Mouse (Mus musculus) ES-Bruce4 (cell line): ENCODE data around the gene Trub1. TPM values are rescaled to one million over a fixed set of nuclear protein-coding genes. Genes with fewer than 3 reads are reported as not detected.

ENCODE experiments used
- H3K27ac ChIP-seq: 2 replicates; pipeline ENCODE4 v1.5.1; 2012; ENCODE audit warnings: low read length, inconsistent platforms; ENCODE audit not compliant: insufficient read depth
- H3K27me3 ChIP-seq: 2 replicates; pipeline ENCODE4 v1.6.1; 2012; ENCODE audit warnings: mild to moderate bottlenecking, low read length, inconsistent platforms; ENCODE audit not compliant: control insufficient read depth, poor library complexity, insufficient read depth, severe bottlenecking
- H3K36me3 ChIP-seq: 2 replicates; pipeline ENCODE4 v1.6.1; 2012; ENCODE audit warnings: inconsistent platforms, mild to moderate bottlenecking, low read length, moderate library complexity; ENCODE audit not compliant: control insufficient read depth, poor library complexity, insufficient read depth, severe bottlenecking
- H3K4me1 ChIP-seq: one replicate; pipeline ENCODE4 v1.8.1; 2011; ENCODE audit warnings: low read length; ENCODE audit not compliant: control insufficient read depth, insufficient read depth
- H3K4me3 ChIP-seq: 2 replicates; pipeline ENCODE4 v1.5.1; 2011; ENCODE audit warnings: low read depth, mild to moderate bottlenecking, low read length
- H3K9ac ChIP-seq: 2 replicates; pipeline ENCODE4 v1.6.1; 2012; ENCODE audit warnings: low read depth, mild to moderate bottlenecking, inconsistent platforms; ENCODE audit not compliant: poor library complexity, severe bottlenecking
- H3K9me3 ChIP-seq: replicated peaks from 2 replicates; pipeline ENCODE4 v1.6.1; 2012; ENCODE audit warnings: mild to moderate bottlenecking, low read length, inconsistent platforms; ENCODE audit not compliant: control insufficient read depth, poor library complexity, insufficient read depth, severe bottlenecking
- CTCF ChIP-seq: IDR thresholded peaks from one replicate; pipeline ENCODE4 v1.8.1; 2011; ENCODE audit warnings: low read depth, low read length
- EP300 ChIP-seq: IDR thresholded peaks from 2 replicates; pipeline ENCODE4 v1.6.1; 2011; ENCODE audit warnings: low read depth, low read length; ENCODE audit not compliant: insufficient read depth
- POLR2A ChIP-seq: IDR thresholded peaks from one replicate; pipeline ENCODE4 v1.8.1; 2011; ENCODE audit warnings: low read length; ENCODE audit not compliant: insufficient read depth
- polyA plus RNA-seq: library from polyadenylated mRNA; stranded (reverse); fragments of >200 nt; gene quantifications from 2 replicates; pipeline ENCODE4 v1.2.4, GENCODE M21; 2011; ENCODE audit warnings: low read depth; ENCODE audit not compliant: missing spikeins, insufficient read depth, insufficient read length

Gene Trub1
- polyA plus RNA-seq, 1 experiment: 42.4 TPM

DNA sequence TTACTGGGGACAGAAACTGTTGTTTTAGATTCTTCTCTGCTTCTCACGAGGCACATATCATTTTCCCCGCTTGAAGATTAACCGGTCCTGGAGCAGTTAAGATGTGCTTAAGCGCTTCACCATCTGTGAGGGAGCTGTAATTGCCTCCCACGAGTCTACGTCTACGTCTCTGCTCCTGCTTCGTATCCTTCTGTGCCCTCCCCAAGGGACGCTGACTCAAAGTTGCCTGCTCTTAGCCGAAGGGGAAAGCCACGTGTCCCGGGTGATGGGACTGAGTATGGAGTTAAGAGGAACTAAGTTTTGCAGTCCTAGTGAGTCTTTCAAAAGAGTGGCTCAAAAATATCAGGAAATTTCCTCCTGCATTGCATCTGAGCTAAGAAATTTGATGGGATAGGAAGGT is 18.3 kb downstream of the Trub1 start:
- H3K27ac ChIP-seq: no peak overlapping the region
- H3K36me3 ChIP-seq: no peaks in the 10 kb centered on the region
- no peak overlapping the region for H3K4me3 ChIP-seq
- no peaks in the 10 kb centered on the region for H3K4me1 ChIP-seq
- no peaks in the 10 kb centered on the region for H3K9me3 ChIP-seq
- no peaks in the 10 kb centered on the region for H3K27me3 ChIP-seq
- H3K9ac ChIP-seq: no peak overlapping the region
- TF ChIP-seq CTCF (no peak), POLR2A (no peak), EP300 (no peak)

DNA sequence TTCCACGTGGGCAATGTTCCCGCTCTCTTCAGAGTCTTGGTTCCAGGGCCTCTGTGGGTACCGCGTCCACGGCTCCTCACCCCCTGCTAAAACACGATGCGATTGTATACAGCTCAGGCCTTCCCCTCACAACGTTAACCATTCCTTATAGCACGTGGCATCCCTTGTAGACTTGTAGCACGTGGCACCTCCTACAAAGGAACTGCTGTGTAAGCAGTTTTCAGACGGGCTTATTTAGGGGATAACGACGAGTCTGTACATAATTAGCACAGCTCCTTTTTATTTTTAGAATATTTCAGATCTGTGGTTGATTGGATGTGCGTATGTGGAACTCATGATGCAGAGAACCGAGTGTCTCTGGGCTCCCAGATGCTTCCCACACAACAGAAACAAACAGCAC is 19.5 kb downstream of the Trub1 start:
- Histone ChIP-seq H3K4me3 (no peak overlapping the region), H3K4me1 (no peaks in the 10 kb centered on the region)

DNA sequence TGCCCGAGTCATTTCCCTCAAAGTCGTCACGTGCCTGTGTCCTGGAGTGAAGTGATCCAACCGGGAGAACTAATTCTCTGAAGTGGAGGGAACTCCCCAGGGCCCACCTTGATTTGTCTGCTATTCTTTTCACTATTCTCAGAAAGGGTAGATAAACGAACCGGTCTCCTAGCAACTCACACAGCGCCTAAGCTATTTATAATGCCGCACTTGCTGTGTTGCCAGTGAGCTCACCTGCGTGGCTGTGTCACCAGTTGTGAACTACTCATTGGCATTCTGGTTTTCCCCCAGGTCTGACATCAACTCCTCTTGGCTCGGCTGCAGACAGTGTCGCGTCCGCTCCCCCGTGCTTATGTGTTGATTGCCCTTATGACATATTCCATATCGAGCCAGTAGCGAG is 20.6 kb downstream of the Trub1 start:
- no peak overlapping the region for H3K4me3 ChIP-seq
- TF ChIP-seq EP300: no peak
- no peak for TF ChIP-seq POLR2A
- TF ChIP-seq CTCF: no peak
- no peaks in the 10 kb centered on the region for H3K9me3 ChIP-seq
- no peaks in the 10 kb centered on the region for H3K4me1 ChIP-seq
- no peak overlapping the region for H3K27ac ChIP-seq
- H3K9ac ChIP-seq: no peak overlapping the region
- no peaks in the 10 kb centered on the region for H3K36me3 ChIP-seq
- H3K27me3 ChIP-seq: no peaks in the 10 kb centered on the region

More for the DNA sequence above, 19.5 kb downstream of the Trub1 start:
- H3K9me3 ChIP-seq: no peaks in the 10 kb centered on the region
- H3K9ac ChIP-seq: no peak overlapping the region
- TF ChIP-seq EP300: no peak
- no peaks in the 10 kb centered on the region for H3K36me3 ChIP-seq
- H3K27ac ChIP-seq: no peak overlapping the region
- no peaks in the 10 kb centered on the region for H3K27me3 ChIP-seq

DNA sequence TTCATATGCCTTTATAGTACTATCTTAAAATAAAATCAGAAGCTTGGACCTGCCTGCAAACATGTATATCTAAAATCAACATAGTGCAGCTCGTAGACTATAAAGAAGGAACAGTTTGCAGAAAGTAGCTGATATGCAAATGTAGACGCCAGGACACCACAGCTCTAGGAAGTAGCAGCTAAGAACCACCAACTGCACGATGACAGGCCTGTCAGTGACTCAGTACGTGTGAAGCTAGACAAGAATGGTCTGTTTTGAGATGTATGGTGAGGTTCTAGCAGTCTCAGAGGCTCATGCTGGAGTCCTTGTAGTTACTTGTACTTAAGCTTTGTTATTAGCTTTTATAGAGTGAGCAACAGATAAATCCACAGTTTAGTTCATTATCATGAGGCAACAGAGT is 22.6 kb downstream of the Trub1 start:
- Histone ChIP-seq H3K27me3 (no peaks in the 10 kb centered on the region), H3K4me1 (no peaks in the 10 kb centered on the region), H3K9ac (no peak overlapping the region), H3K27ac (no peak overlapping the region), H3K9me3 (no peaks in the 10 kb centered on the region), H3K36me3 (no peaks in the 10 kb centered on the region), H3K4me3 (no peak overlapping the region)
- TF ChIP-seq EP300 (no peak), POLR2A (no peak), CTCF (no peak)

DNA sequence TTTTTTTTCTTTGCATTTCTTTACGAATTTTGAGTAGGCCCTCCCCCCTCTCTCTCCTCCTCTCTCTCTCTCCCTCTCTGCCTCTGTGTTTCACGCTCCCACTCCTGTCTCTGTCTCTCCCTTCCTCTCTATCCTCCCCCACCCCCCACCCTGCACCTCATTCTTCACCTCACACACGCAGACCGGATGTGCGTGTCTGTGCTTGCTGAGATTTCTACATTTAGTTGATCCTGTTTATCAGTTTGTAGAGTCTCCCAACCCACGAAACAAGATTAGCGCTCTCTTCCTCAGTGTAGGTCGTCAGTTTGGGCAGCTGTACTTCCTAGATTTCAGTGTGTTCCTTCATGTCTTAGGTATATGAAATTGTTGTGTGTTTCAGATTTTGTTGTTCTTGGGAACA is 24.6 kb downstream of the Trub1 start:
- no peak overlapping the region for H3K4me3 ChIP-seq
- H3K27ac ChIP-seq: no peak overlapping the region
- TF ChIP-seq POLR2A (no peak), EP300 (no peak), CTCF (no peak)
- H3K36me3 ChIP-seq: no peaks in the 10 kb centered on the region
- no peaks in the 10 kb centered on the region for H3K4me1 ChIP-seq
- no peak overlapping the region for H3K9ac ChIP-seq
- H3K9me3 ChIP-seq: no peaks in the 10 kb centered on the region
- no peaks in the 10 kb centered on the region for H3K27me3 ChIP-seq

DNA sequence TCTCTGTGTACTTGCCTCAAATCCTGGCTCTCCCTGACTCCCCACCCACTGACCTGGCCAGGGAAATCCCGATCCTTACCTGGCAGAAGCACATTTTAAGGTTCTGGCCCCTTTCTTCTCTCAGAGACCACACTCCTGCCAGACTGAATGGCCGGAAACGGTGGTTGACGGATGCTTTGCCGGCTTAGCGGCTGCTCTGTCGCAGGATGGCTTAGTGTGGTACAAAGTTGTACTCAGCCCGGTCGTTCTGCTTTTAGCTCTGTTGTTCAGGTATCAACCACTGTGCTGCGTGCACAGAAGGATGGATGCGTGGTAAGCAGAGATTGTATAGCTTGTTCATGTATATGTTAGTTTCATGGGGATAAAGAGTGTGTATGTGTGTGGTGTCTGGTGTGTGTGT is 25.3 kb downstream of the Trub1 start:
- no peak for TF ChIP-seq EP300
- TF ChIP-seq CTCF: no peak
- no peak for TF ChIP-seq POLR2A
- Histone ChIP-seq H3K9ac (no peak overlapping the region), H3K27me3 (no peaks in the 10 kb centered on the region), H3K9me3 (no peaks in the 10 kb centered on the region), H3K36me3 (no peaks in the 10 kb centered on the region), H3K27ac (no peak overlapping the region), H3K4me1 (no peaks in the 10 kb centered on the region), H3K4me3 (no peak overlapping the region)
